Mouse (Mus musculus): ENCODE measurements at regions not wholly inside any gene's neighbourhood (a gene's known extent, or its start where the extent isn't known, plus 50 kb on each side); places are given as distances from the start of the nearest gene placed in this dataset.

GRCm38 (mm10) chr4:82196024-82196647 is 509.4 kb downstream of the Nfib start:
- TF ChIP-seq CTCF (IDR thresholded peaks at IDR 0.05) (no peak), POLR2A (IDR thresholded peaks at IDR 0.05; ENCODE audit: insufficient read depth, low read depth, low read length) (no peak)
